Comparison of ENCODE assay signal across 9 mouse cellular contexts in genomic region chr8:78810207-78810675, GRCm38 (mm10). TPM values are rescaled to one million over a fixed set of nuclear protein-coding genes. Genes with fewer than 3 reads are reported as not detected.
DNase-seq lines count a peak whose midpoint lies in the region; ATAC-seq and TF ChIP-seq lines count a peak whose summit lies in the region.
"Had no signal": no experiment of that assay in that cellular context is flagged by ENCODE, and none has a peak within 500 bp of the region (broad histone marks: within the 10 kb centered on the region; RNA-seq: fewer than 3 reads in every experiment).

No protein-coding gene starts in this region.

- no peak overlapping the region for H3K4me2 ChIP-seq in heart, embryonic 12.5 days
- H3K4me2 ChIP-seq: liver, embryonic 13.5 days had no signal

- H3K9ac ChIP-seq in MEL (ENCODE audit: control insufficient read depth, low read depth, low read length, poor library complexity, severe bottlenecking), result no peak overlapping the region
- H3K9ac ChIP-seq in heart, embryonic 12.5 days, result no peak overlapping the region
- H3K9ac ChIP-seq: liver, embryonic 13.5 days had no signal

- 0 out of 2 replicates have a peak, but pooled peaks cover 1% of the 10 kb centered on the region for H3K79me2 ChIP-seq in MEL (ENCODE audit: control insufficient read depth, insufficient read depth, low read length, poor library complexity)

- DNase-seq in MEL (ENCODE audit: low read depth, low spot score), result peak; percentile 58
- peak; percentile 44 to 49 for DNase-seq in cerebellum, adult 18-20 months
- peak; percentile 7 for DNase-seq in limb, embryonic 10.5 days (ENCODE audit: low spot score)
- DNase-seq in thymus, adult 2 months, result no peak
- DNase-seq in spleen, adult 12 weeks (ENCODE audit: low spot score), result no peak
- DNase-seq: liver, embryonic 13.5 days had no signal

- no peak overlapping the region for H3K27ac ChIP-seq in MEL (ENCODE audit: control insufficient read depth, low read depth, low read length)
- H3K27ac ChIP-seq in limb, embryonic 10.5 days, result no peak overlapping the region
- H3K27ac ChIP-seq in thymus, adult 2 months (ENCODE audit: control insufficient read depth, insufficient read depth, low read length), result no peak overlapping the region
- no peak overlapping the region for H3K27ac ChIP-seq in heart, embryonic 12.5 days (ENCODE audit: poor library complexity, severe bottlenecking)
- H3K27ac ChIP-seq: kidney, postnatal 0 days; liver, embryonic 13.5 days had no signal

- no peaks in the 10 kb centered on the region for H3K27me3 ChIP-seq in MEL (ENCODE audit: control insufficient read depth in 1 of 2, insufficient read depth in 2 of 2, low read length in 2 of 2)
- no peaks in the 10 kb centered on the region for H3K27me3 ChIP-seq in limb, embryonic 10.5 days (ENCODE audit: low read depth, poor library complexity, severe bottlenecking)
- no peaks in the 10 kb centered on the region for H3K27me3 ChIP-seq in thymus, adult 2 months (ENCODE audit: control insufficient read depth, insufficient read depth, low read length)
- no peaks in the 10 kb centered on the region for H3K27me3 ChIP-seq in heart, embryonic 12.5 days (replicated peaks)
- H3K27me3 ChIP-seq: liver, embryonic 13.5 days had no signal

- H3K36me3 ChIP-seq in MEL (ENCODE audit: control insufficient read depth in 1 of 2, insufficient read depth in 2 of 2, low read length in 2 of 2), result peaks cover 6 to 14% of the 10 kb centered on the region in 2 experiments
- peaks cover 96% of the 10 kb centered on the region for H3K36me3 ChIP-seq in limb, embryonic 10.5 days
- peaks cover 64% of the 10 kb centered on the region for H3K36me3 ChIP-seq in thymus, adult 2 months (ENCODE audit: control insufficient read depth, insufficient read depth, low read length)
- peaks cover 81% of the 10 kb centered on the region for H3K36me3 ChIP-seq in heart, embryonic 12.5 days

- H3K4me1 ChIP-seq in MEL (ENCODE audit: control insufficient read depth in 1 of 2, insufficient read depth in 2 of 2, low read length in 2 of 2), result no peaks in the 10 kb centered on the region
- no peaks in the 10 kb centered on the region for H3K4me1 ChIP-seq in limb, embryonic 10.5 days
- no peaks in the 10 kb centered on the region for H3K4me1 ChIP-seq in thymus, adult 2 months (replicated peaks; ENCODE audit: control insufficient read depth, insufficient read depth, low read length)
- H3K4me1 ChIP-seq in heart, embryonic 12.5 days (replicated peaks), result no peaks in the 10 kb centered on the region

- TF ChIP-seq CTCF in MEL (IDR thresholded peaks at IDR 0.05 in 2 of 3, conservative IDR thresholded peaks at IDR 0.05 in 1 of 3; ENCODE audit: control insufficient read depth in 1 of 3, insufficient read depth in 1 of 3, low read depth in 2 of 3, low read length in 3 of 3, poor library complexity in 1 of 3, severe bottlenecking in 1 of 3), result no peak
- no peak for TF ChIP-seq CTCF in thymus, adult 2 months (IDR thresholded peaks at IDR 0.05; ENCODE audit: borderline replicate concordance, control insufficient read depth, extremely low read depth, insufficient read depth, low read length, poor library complexity)

- peak; percentile 32 to 36; a peak in 3 of 4 replicates for TF ChIP-seq EP300 in MEL (IDR thresholded peaks at IDR 0.05; ENCODE audit: low read depth in 1 of 2, low read length in 2 of 2)

- no peak overlapping the region for H3K4me3 ChIP-seq in MEL (ENCODE audit: control insufficient read depth in 1 of 2, insufficient read depth in 1 of 2, low read depth in 2 of 2, low read length in 2 of 2)
- H3K4me3 ChIP-seq in limb, embryonic 10.5 days, result no peak overlapping the region
- no peak overlapping the region for H3K4me3 ChIP-seq in thymus, adult 2 months (ENCODE audit: control insufficient read depth, insufficient read depth, low read length)
- H3K4me3 ChIP-seq in heart, embryonic 12.5 days, result no peak overlapping the region
- H3K4me3 ChIP-seq: liver, embryonic 13.5 days had no signal

- no peaks in the 10 kb centered on the region for H3K9me3 ChIP-seq in MEL (replicated peaks; ENCODE audit: insufficient read depth, low read length)
- H3K9me3 ChIP-seq in limb, embryonic 10.5 days (replicated peaks), result no peaks in the 10 kb centered on the region
- H3K9me3 ChIP-seq in heart, embryonic 12.5 days (replicated peaks), result no peaks in the 10 kb centered on the region
- H3K9me3 ChIP-seq: liver, embryonic 13.5 days had no signal

- TF ChIP-seq RAD21 in MEL (IDR thresholded peaks at IDR 0.05; ENCODE audit: low read depth, low read length), result no peak

- ATAC-seq in granulocyte monocyte progenitor cell, adult 5-6 weeks (replicated peaks; ENCODE audit: poor library complexity, severe bottlenecking), result peak; percentile 96
- no peak for ATAC-seq in heart, embryonic 12.5 days (ENCODE audit: insufficient number of reproducible peaks, low FRiP score)

- WGBS in limb, embryonic 10.5 days, result 91% methylated on average over 9 of the region's 9 CpGs
- 91% methylated on average over 9 of the region's 9 CpGs for whole genome bisulfite sequencing in thymus, adult 2 months
- WGBS in heart, embryonic 12.5 days, result 86% methylated on average over 9 of the region's 9 CpGs

- no peak for TF ChIP-seq POLR2A in MEL (IDR thresholded peaks at IDR 0.05; ENCODE audit: control insufficient read depth in 1 of 2, insufficient read depth in 1 of 2, low read depth in 1 of 2, low read length in 2 of 2, poor library complexity in 1 of 2)
- TF ChIP-seq POLR2A in thymus, adult 2 months (IDR thresholded peaks at IDR 0.05; ENCODE audit: control insufficient read depth, extremely low read depth, insufficient read depth, low read length, poor library complexity), result no peak

TF ChIP-seq in MEL, 35 proteins besides CTCF, POLR2A, EP300 and RAD21:
- TF ChIP-seq TAL1 (IDR thresholded peaks at IDR 0.05; ENCODE audit: low read length) (no peak), ETS1 (IDR thresholded peaks at IDR 0.05; ENCODE audit: low read depth, low read length) (0 out of 2 replicates have a peak, but pooled peaks have one; percentile 21), GATA1 (IDR thresholded peaks at IDR 0.05; ENCODE audit: low read depth, low read length) (peak; percentile 56; the same call in 1 of the 2 replicates), TBP (IDR thresholded peaks at IDR 0.05; ENCODE audit: low read depth, low read length) (peak; percentile 75), USF2 (IDR thresholded peaks at IDR 0.05; ENCODE audit: borderline replicate concordance in 1 of 2, insufficient read depth in 1 of 2, low read depth in 1 of 2, low read length in 2 of 2) (no peak)

RNA-seq across cellular contexts. Expression of gene Lsm6, which starts 10.7 kb away (rescaled TPM):
- total RNA-seq in MEL (2012; rRNA removed), result 107 and 109 TPM in 2 replicates
- polyA plus RNA-seq in MEL (2012; ENCODE audit: insufficient read depth in 1 of 2, insufficient read length in 2 of 2, low read depth in 1 of 2, low replicate concordance in 2 of 2, missing spikeins in 1 of 2), result 100 to 1,000 TPM in 1 of 2 experiments, not detected in 1; 172 TPM
- 208 and 254 TPM in 2 replicates for total RNA-seq in granulocyte monocyte progenitor cell, adult 5-6 weeks (2014; fragmentation: Nextera tagmentation)
- 228 and 316 TPM in 2 replicates for total RNA-seq in granulocyte monocyte progenitor cell, adult 5-6 weeks (2017)
- 303 and 307 TPM in 2 replicates for polyA plus RNA-seq in limb, embryonic 10.5 days (2016; fragmentation: Nextera tagmentation; extraction: Ambion mirVana)
- 11.6 and 12.1 TPM in 2 replicates for polyA plus RNA-seq in thymus, adult 2 months (2012; rRNA removed)
- 166 TPM in 2 replicates for polyA plus RNA-seq in heart, embryonic 12.5 days (2016; fragmentation: Nextera tagmentation; extraction: Ambion mirVana)

Comparison
In these comparisons a context has a peak if more than half of its experiments do, and no peak if none do; other contexts are left out.
1. DNase-seq: peak in MEL (single experiment), cerebellum, adult 18-20 months (2 of 2) and limb, embryonic 10.5 days (single experiment); none in thymus, adult 2 months (single experiment) and spleen, adult 12 weeks (single experiment).